Mouse (Mus musculus) cortical plate, adult 2 months (tissue): ENCODE measurements around the gene B3glct.

Source experiments
- CTCF ChIP-seq: fragments of 200-500 bp; IDR thresholded peaks from 2 replicates; pipeline ENCODE4 v1.5.1; 2011; ENCODE audit warnings: mild to moderate bottlenecking, control low read depth, low read length; ENCODE audit not compliant: insufficient read depth; ENCODE audit errors: extremely low read depth
- POLR2A ChIP-seq: fragments of 200-500 bp; IDR thresholded peaks from 2 replicates; pipeline ENCODE4 v1.6.1; 2011; ENCODE audit warnings: mild to moderate bottlenecking, low read length, control low read depth; ENCODE audit not compliant: insufficient read depth; ENCODE audit errors: extremely low read depth

DNA sequence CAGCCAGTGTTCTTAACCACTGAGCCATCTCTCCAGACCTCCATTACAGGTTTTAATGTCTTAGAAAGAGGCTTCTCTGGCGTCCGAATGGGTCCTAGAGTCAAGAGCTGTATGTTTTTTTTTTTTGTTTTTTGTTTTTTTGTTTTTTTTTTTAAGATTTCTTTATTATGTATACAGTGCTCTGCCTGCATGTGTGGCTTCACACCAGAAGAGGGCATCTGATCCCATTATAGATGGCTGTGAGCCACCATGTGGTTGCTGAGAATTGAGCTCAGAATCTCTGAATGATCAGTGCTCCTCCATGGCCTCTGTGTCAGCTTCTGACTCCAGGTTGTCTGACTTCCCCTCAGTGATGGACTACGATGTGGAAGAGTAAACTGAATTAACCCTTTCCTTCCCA is 20.0 kb upstream of the B3glct start:
- TF ChIP-seq CTCF (no peak), POLR2A (no peak)
